Mouse (Mus musculus) large intestine, adult 2 months (tissue): ENCODE results near the gene Myoz1. TPM values are rescaled to one million over a fixed set of nuclear protein-coding genes. Genes with fewer than 3 reads are reported as not detected.
"Not testable (repeated sequence)": the region's sequence is repeated elsewhere in the genome, so short reads cannot be mapped to it uniquely, and the experiment has no call there.

ENCODE experiments used
- DNase-seq: peaks from one replicate; pipeline ENCODE4 v3.0.0-alpha.2; 2012; ENCODE audit warnings: low read depth, low spot score
- WGBS: fragments of 180-500 bp; shearing (Covaris S2); methylation state at CpG from one replicate; pipeline ENCODE4 v1.1.7; 2018; 5-methylcytosine and 5-hydroxymethylcytosine counted together
- polyA plus RNA-seq: library from polyadenylated mRNA; depleted of rRNA; stranded (reverse); fragments of >200 nt; gene quantifications from 2 replicates; pipeline ENCODE4 v1.2.3, GENCODE M21; 2012

The Myoz1 gene
- polyA plus RNA-seq, 1 experiment: 0.30 TPM

GRCm38 (mm10) chr14:20641438-20641875 lies 14.9 kb downstream of the Myoz1 start:
- WGBS: 12% methylated on average over 10 of the region's 10 CpGs
- no peak for DNase-seq

- under 1% methylated on average over 73 of the region's 73 CpGs for WGBS
- DNase-seq: peak; percentile 92
These were observed 15.5 kb downstream of the Myoz1 start, which contains the start of gene Usp54 for GRCm38 (mm10) chr14:20640644-20641437. Gene Usp54 (minus strand): TSS chr14:20641063.

- 3% methylated on average over 16 of the region's 16 CpGs for WGBS
- DNase-seq: no peak
These were observed 16.3 kb downstream of the Myoz1 start for GRCm38 (mm10) chr14:20639918-20640619.

GRCm38 (mm10) chr14:20638702-20639101 lies 17.6 kb downstream of the Myoz1 start:
- no peak for DNase-seq
- 86% methylated on average over 6 of the region's 6 CpGs for WGBS

GRCm38 (mm10) chr14:20637818-20638574 lies 18.3 kb downstream of the Myoz1 start:
- no peak for DNase-seq
- 76% methylated on average over 2 of the region's 2 CpGs for WGBS

- 92% methylated on average over 3 of the region's 3 CpGs for WGBS
- DNase-seq: not testable (repeated sequence)
These were observed 19.4 kb downstream of the Myoz1 start for GRCm38 (mm10) chr14:20636968-20637367.

GRCm38 (mm10) chr14:20635546-20635945 lies 20.8 kb downstream of the Myoz1 start:
- no peak for DNase-seq
- WGBS: 41% methylated on average over 2 of the region's 2 CpGs

GRCm38 (mm10) chr14:20631253-20631652 lies 25.1 kb downstream of the Myoz1 start:
- no peak for DNase-seq
- WGBS: 29% methylated on average over 4 of the region's 4 CpGs

- WGBS: 80% methylated on average over 3 of the region's 3 CpGs
- DNase-seq: no peak
These were observed 29.4 kb downstream of the Myoz1 start for GRCm38 (mm10) chr14:20626971-20627370.

- DNase-seq: no peak
- 69% methylated on average over 2 of the region's 2 CpGs for WGBS
These were observed 29.9 kb downstream of the Myoz1 start for GRCm38 (mm10) chr14:20626447-20626846.

- no peak for DNase-seq
- 75% methylated on average over 3 of the region's 3 CpGs for WGBS
These were observed 33.4 kb downstream of the Myoz1 start for GRCm38 (mm10) chr14:20622907-20623306.

GRCm38 (mm10) chr14:20622412-20622811 lies 33.9 kb downstream of the Myoz1 start:
- 24% methylated on average over 2 of the region's 2 CpGs for WGBS
- DNase-seq: no peak

- no peak for DNase-seq
- WGBS: 39% methylated on average over 2 of the region's 2 CpGs
These were observed 34.4 kb downstream of the Myoz1 start for GRCm38 (mm10) chr14:20621903-20622302.

- no peak for DNase-seq
These were observed 37.2 kb downstream of the Myoz1 start for GRCm38 (mm10) chr14:20619131-20619530.

GRCm38 (mm10) chr14:20618211-20618610 lies 38.1 kb downstream of the Myoz1 start:
- no peak for DNase-seq
- WGBS: 38% methylated on average over 5 of the region's 5 CpGs

GRCm38 (mm10) chr14:20616421-20616820 lies 39.9 kb downstream of the Myoz1 start:
- no peak for DNase-seq

GRCm38 (mm10) chr14:20615075-20615474 lies 41.3 kb downstream of the Myoz1 start:
- no peak for DNase-seq
- 99% methylated on average over 2 of the region's 2 CpGs for WGBS

More at GRCm38 (mm10) chr14:20616421-20616820, 39.9 kb downstream of the Myoz1 start:
- 29% methylated on average over 2 of the region's 2 CpGs for WGBS

- no peak for DNase-seq
- WGBS: 93% methylated on average over 1 of the region's 1 CpGs
These were observed 43.5 kb downstream of the Myoz1 start for GRCm38 (mm10) chr14:20612820-20613219.

- WGBS: 48% methylated on average over 4 of the region's 4 CpGs
- no peak for DNase-seq
These were observed 46.2 kb downstream of the Myoz1 start for GRCm38 (mm10) chr14:20610146-20610545.

- 39% methylated on average over 3 of the region's 3 CpGs for WGBS
These were observed 46.8 kb downstream of the Myoz1 start for GRCm38 (mm10) chr14:20609519-20609918.

More at GRCm38 (mm10) chr14:20609519-20609918, 46.8 kb downstream of the Myoz1 start:
- no peak for DNase-seq
